ENCODE assay signal across 8 mouse cellular contexts in the genomic region with DNA sequence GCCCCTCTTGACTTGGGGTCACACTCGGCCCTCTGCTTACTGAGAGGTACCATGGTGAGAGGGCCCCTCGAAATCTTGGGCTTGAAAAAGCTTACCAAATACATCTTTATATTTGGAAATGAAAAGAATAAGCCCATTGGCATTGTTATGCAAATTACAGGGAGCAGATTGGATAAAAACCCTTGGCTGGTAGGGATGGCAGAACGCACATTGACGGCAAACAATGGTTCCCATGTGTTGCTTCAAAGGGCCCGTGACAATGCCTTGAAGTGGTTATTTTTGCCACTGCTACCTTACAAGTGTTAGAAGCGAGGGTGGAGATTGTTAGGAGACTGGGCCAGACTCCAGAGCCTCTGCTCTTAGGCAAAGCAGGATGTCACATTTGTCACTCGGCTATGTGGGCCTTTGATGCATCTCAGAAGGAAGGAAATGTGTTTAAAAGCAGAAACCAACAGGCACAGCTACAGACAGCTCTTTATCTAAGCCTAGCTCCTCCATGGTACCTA.
DNase-seq lines count a peak whose midpoint lies in the region; ATAC-seq lines count a peak whose summit lies in the region.

No protein-coding gene starts in this region.

- 42% methylated on average over 7 of the region's 7 CpGs for WGBS in embryonic facial prominence, embryonic 11.5 days
- 12% methylated on average over 7 of the region's 7 CpGs for WGBS in hindbrain, embryonic 13.5 days
- WGBS in midbrain, embryonic 11.5 days = 16% methylated on average over 7 of the region's 7 CpGs

- no peaks in the 10 kb centered on the region for H3K9me3 ChIP-seq in embryonic facial prominence, embryonic 11.5 days (replicated peaks; ENCODE audit: control insufficient read depth, low read length)
- H3K9me3 ChIP-seq in hindbrain, embryonic 13.5 days = no peaks in the 10 kb centered on the region
- H3K9me3 ChIP-seq in midbrain, embryonic 11.5 days (ENCODE audit: control insufficient read depth, low read length) = no peaks in the 10 kb centered on the region

- ATAC-seq in frontal cortex, adult (ENCODE audit: low TSS enrichment) = peak; percentile 57
- ATAC-seq in embryonic facial prominence, embryonic 11.5 days (replicated peaks; ENCODE audit: insufficient number of reproducible peaks, low FRiP score, low TSS enrichment, low read depth) = no peak
- 0 out of 2 replicates have a peak, but pooled peaks have one; percentile 28 for ATAC-seq in hindbrain, embryonic 13.5 days (ENCODE audit: low FRiP score)
- ATAC-seq in midbrain, embryonic 11.5 days (ENCODE audit: low FRiP score) = peak; percentile 79

- no peak overlapping the region for H3K4me2 ChIP-seq in embryonic facial prominence, embryonic 11.5 days (ENCODE audit: low read depth, low read length)
- H3K4me2 ChIP-seq in hindbrain, embryonic 13.5 days = no peak overlapping the region
- H3K4me2 ChIP-seq in midbrain, embryonic 11.5 days = peak overlapping the region; percentile 14; the same call in 1 of the 2 replicates

- H3K9ac ChIP-seq in embryonic facial prominence, embryonic 11.5 days (replicated peaks; ENCODE audit: low read length) = no peak overlapping the region
- H3K9ac ChIP-seq in hindbrain, embryonic 13.5 days = no peak overlapping the region
- no peak overlapping the region for H3K9ac ChIP-seq in midbrain, embryonic 11.5 days (ENCODE audit: low read length)

- no peak overlapping the region for H3K27ac ChIP-seq in embryonic facial prominence, embryonic 11.5 days (replicated peaks; ENCODE audit: low read depth, low read length)
- H3K27ac ChIP-seq in hindbrain, embryonic 13.5 days = peak overlapping the region; percentile 65
- peak overlapping the region; percentile 52 for H3K27ac ChIP-seq in midbrain, embryonic 11.5 days (ENCODE audit: low read depth, low read length)

- H3K27me3 ChIP-seq in embryonic facial prominence, embryonic 11.5 days (ENCODE audit: control insufficient read depth, insufficient read depth, low read length) = no peaks in the 10 kb centered on the region
- H3K27me3 ChIP-seq in hindbrain, embryonic 13.5 days = no peaks in the 10 kb centered on the region
- H3K27me3 ChIP-seq in midbrain, embryonic 11.5 days (ENCODE audit: control insufficient read depth, insufficient read depth, low read length) = no peaks in the 10 kb centered on the region

- H3K36me3 ChIP-seq in embryonic facial prominence, embryonic 11.5 days (replicated peaks; ENCODE audit: control insufficient read depth, insufficient read depth, low read depth, low read length) = no peaks in the 10 kb centered on the region
- H3K36me3 ChIP-seq in hindbrain, embryonic 13.5 days = no peaks in the 10 kb centered on the region
- no peaks in the 10 kb centered on the region for H3K36me3 ChIP-seq in midbrain, embryonic 11.5 days (ENCODE audit: control insufficient read depth, insufficient read depth, low read length)

- DNase-seq in frontal cortex, postnatal 14 days (ENCODE audit: low spot score in 2 of 2) = no peak
- peak; percentile 6 for DNase-seq in embryonic facial prominence, embryonic 11.5 days (ENCODE audit: low spot score)
- peak; percentile 92 for DNase-seq in midbrain, embryonic 11.5 days (ENCODE audit: low spot score, missing footprints)
- no peak for DNase-seq in yolk sac, embryonic 10.5 days (ENCODE audit: low spot score)
- no peak for DNase-seq in B cell, adult 2 months
- DNase-seq in right cerebral cortex, postnatal 14 days = no peak

- no peaks in the 10 kb centered on the region for H3K4me1 ChIP-seq in embryonic facial prominence, embryonic 11.5 days (ENCODE audit: control insufficient read depth, insufficient read depth, low read length)
- peaks cover 7% of the 10 kb centered on the region for H3K4me1 ChIP-seq in hindbrain, embryonic 13.5 days (replicated peaks)
- H3K4me1 ChIP-seq in midbrain, embryonic 11.5 days (ENCODE audit: control insufficient read depth, insufficient read depth, low read length) = peaks cover 24% of the 10 kb centered on the region

- no peak overlapping the region for H3K4me3 ChIP-seq in embryonic facial prominence, embryonic 11.5 days (ENCODE audit: low read depth, low read length)
- H3K4me3 ChIP-seq in hindbrain, embryonic 13.5 days = no peak overlapping the region
- no peak overlapping the region for H3K4me3 ChIP-seq in midbrain, embryonic 11.5 days (ENCODE audit: low read depth, low read length)

Comparison
In these comparisons a context has a peak if more than half of its experiments do, and no peak if none do; other contexts are left out.
1. DNase-seq: peak in embryonic facial prominence, embryonic 11.5 days (single experiment) and midbrain, embryonic 11.5 days (single experiment); none in frontal cortex, postnatal 14 days (0 of 2), yolk sac, embryonic 10.5 days (single experiment), B cell, adult 2 months (0 of 2) and right cerebral cortex, postnatal 14 days (single experiment).